Mouse (Mus musculus) layer of hippocampus, adult 8-10 months (tissue): ENCODE measurements around the gene Actg1. TPM values are rescaled to one million over a fixed set of nuclear protein-coding genes. Genes with fewer than 3 reads are reported as not detected.

ENCODE experiments used
- microRNA-seq, 2 experiments: library from miRNA; unstranded; fragments of <30 nt; microRNA quantifications; one replicate each; pipeline ENCODE4 v1.2.0; 2022
- total RNA-seq, 4 experiments: library from RNA; stranded (reverse); gene quantifications; 2 replicates each; pipeline ENCODE4 v1.2.4; 2022

The Actg1 gene
- total RNA-seq, 4 experiments from 2014 or later: 1,218 to 1,398 (median 1,309) TPM

Small RNA genes lying within 50 kb of the gene (microRNA-seq; reads per million reads assigned to microRNA genes)
- gene Gm23419 (0 reads per million in 2 experiments), gene Mir6935 (0.32 to 1.0 reads per million in 2 experiments)

Other genes starting within 250 kb of the Actg1 start
- gene Tepsin, start 249.8 kb downstream of the Actg1 start, total RNA-seq: 10 to 100 TPM; 17.7 to 18.2 (median 18.0) TPM
- gene Ndufaf8, start 249.6 kb downstream of the Actg1 start, total RNA-seq: 10 to 100 TPM; 17.8 to 46.9 (median 30.6) TPM
- gene Slc38a10, start 197.2 kb downstream of the Actg1 start, total RNA-seq: 10 to 100 TPM; 83.1 to 95.2 (median 88.8) TPM
- 10 to 100 TPM; 20.0 to 23.4 (median 21.4) TPM for gene Bahcc1, start 115.6 kb downstream of the Actg1 start, total RNA-seq
- under 1 TPM in 3 of 4 experiments, not detected in 1; 0.49 to 0.79 (median 0.73) TPM for gene Fscn2, start 13.0 kb upstream of the Actg1 start, total RNA-seq
- 10 to 100 TPM; 16.8 to 19.8 (median 18.7) TPM for gene Faap100, start 30.2 kb upstream of the Actg1 start, total RNA-seq
- 10 to 100 TPM; 62.8 to 68.5 (median 66.1) TPM for gene Nploc4, start 89.2 kb upstream of the Actg1 start, total RNA-seq
- gene Tspan10, start 94.1 kb upstream of the Actg1 start, total RNA-seq: 1 to 10 TPM in 1 of 4 experiments, not detected in 3; 2.4 TPM
- under 1 TPM in 3 of 4 experiments, not detected in 1; 0.38 to 0.91 (median 0.50) TPM for gene Pde6g, start 105.0 kb upstream of the Actg1 start, total RNA-seq
- gene Oxld1, start 109.5 kb upstream of the Actg1 start, total RNA-seq: 10 to 100 TPM; 15.7 to 19.0 (median 17.2) TPM
- 10 to 100 TPM; 24.7 to 37.0 (median 27.4) TPM for gene Ccdc137, start 109.6 kb upstream of the Actg1 start, total RNA-seq
- 10 to 100 TPM; 46.9 to 50.6 (median 50.3) TPM for gene Arl16, start 119.1 kb upstream of the Actg1 start, total RNA-seq
- 10 to 100 TPM; 63.7 to 66.0 (median 64.4) TPM for gene Mrpl12, start 136.1 kb upstream of the Actg1 start, total RNA-seq
- 10 to 100 TPM; 22.9 to 28.6 (median 25.0) TPM for gene Slc25a10, start 143.3 kb upstream of the Actg1 start, total RNA-seq
- gene Gcgr, start 182.2 kb upstream of the Actg1 start, total RNA-seq: under 1 TPM in 1 of 4 experiments, not detected in 3; 0.25 TPM
- gene Mcrip1, start 201.2 kb upstream of the Actg1 start, total RNA-seq: 10 to 100 TPM; 61.1 to 68.7 (median 63.3) TPM
- gene Ppp1r27, start 202.6 kb upstream of the Actg1 start, total RNA-seq: not detected
- 100 to 1,000 TPM; 119 to 147 (median 134) TPM for gene P4hb, start 224.7 kb upstream of the Actg1 start, total RNA-seq
- gene Arhgdia, start 233.1 kb upstream of the Actg1 start, total RNA-seq: 100 to 1,000 TPM; 268 to 314 (median 278) TPM
- gene Alyref, start 249.8 kb upstream of the Actg1 start, total RNA-seq: 10 to 100 TPM; 38.1 to 61.8 (median 52.9) TPM
- gene Anapc11, start 249.9 kb upstream of the Actg1 start, total RNA-seq: 10 to 100 TPM; 91.1 to 99.6 (median 93.6) TPM